Mouse (Mus musculus): Measurements from ENCODE around the gene Lgr4.

DNA sequence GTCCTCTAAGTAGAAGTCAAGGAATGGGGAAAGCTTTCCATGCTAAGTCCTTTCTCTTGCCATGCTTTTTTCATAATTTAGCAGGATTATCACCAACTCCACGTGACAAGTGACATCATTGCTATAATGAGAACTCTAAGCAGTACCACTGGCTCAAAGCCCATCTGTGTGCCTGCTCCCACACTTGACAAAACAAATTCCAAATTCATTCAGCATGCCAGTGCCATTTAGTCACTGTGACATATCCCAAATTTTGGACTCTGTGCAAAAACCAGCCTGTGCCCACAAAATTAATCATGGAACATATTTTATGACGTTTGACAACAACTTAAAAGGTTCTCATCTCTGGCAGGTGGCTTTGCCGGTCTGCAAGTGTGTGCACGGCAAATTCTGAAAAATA, 33.3 kb upstream of the Lgr4 start:
- TF ChIP-seq CTCF (IDR thresholded peaks at IDR 0.05; ENCODE audit: insufficient read depth, low read length): no peak
- no peak for TF ChIP-seq POLR2A (IDR thresholded peaks at IDR 0.05; ENCODE audit: borderline replicate concordance, extremely low read depth, low read depth, low read length)
